Mouse (Mus musculus) liver, adult 2 months (tissue): Measurements from ENCODE around the gene Smg6.

ENCODE experiments used
- CTCF ChIP-seq: fragments of 200-500 bp; IDR thresholded peaks from 2 replicates; pipeline ENCODE4 v1.5.1; 2011; ENCODE audit warnings: low read depth, low read length, control low read depth
- POLR2A ChIP-seq: fragments of 200-500 bp; IDR thresholded peaks from 2 replicates; pipeline ENCODE4 v1.6.1; 2011; ENCODE audit warnings: low read length, control low read depth; ENCODE audit not compliant: insufficient read depth; ENCODE audit errors: extremely low read depth

- TF ChIP-seq CTCF: no peak
- no peak for TF ChIP-seq POLR2A
Measured at GRCm38 (mm10) chr11:74992427-74992987, 66.9 kb downstream of the Smg6 start.
